Mouse (Mus musculus): ENCODE measurements at regions not wholly inside any gene's neighbourhood (a gene's known extent, or its start where the extent isn't known, plus 50 kb on each side); places are given as distances from the start of the nearest gene placed in this dataset.

GRCm38 (mm10) chr11:82616856-82617255, 147.3 kb downstream of the Cct6b start:
- Histone ChIP-seq H3K4me1 (ENCODE audit: control insufficient read depth, insufficient read depth, low read length) (no peaks in the 10 kb centered on the region), H3K27ac (ENCODE audit: insufficient read depth, low read depth, low read length) (no peak overlapping the region), H3K4me3 (ENCODE audit: insufficient read depth, low read length) (no peak overlapping the region)
- no peak for TF ChIP-seq POLR2A (IDR thresholded peaks at IDR 0.05; ENCODE audit: borderline replicate concordance, low read depth, low read length)
- no peak for TF ChIP-seq CTCF (IDR thresholded peaks at IDR 0.05; ENCODE audit: low read depth, low read length)

GRCm38 (mm10) chr11:82614356-82614755, 149.8 kb downstream of the Cct6b start:
- no peak for TF ChIP-seq CTCF (IDR thresholded peaks at IDR 0.05; ENCODE audit: low read depth, low read length)
- no peak for TF ChIP-seq POLR2A (IDR thresholded peaks at IDR 0.05; ENCODE audit: borderline replicate concordance, low read depth, low read length)
- Histone ChIP-seq H3K4me3 (ENCODE audit: insufficient read depth, low read length) (no peak overlapping the region), H3K27ac (ENCODE audit: insufficient read depth, low read depth, low read length) (no peak overlapping the region), H3K4me1 (ENCODE audit: control insufficient read depth, insufficient read depth, low read length) (no peaks in the 10 kb centered on the region)

- H3K4me3 ChIP-seq (ENCODE audit: insufficient read depth, low read length): no peak overlapping the region
- H3K27ac ChIP-seq (ENCODE audit: insufficient read depth, low read depth, low read length): no peak overlapping the region
- TF ChIP-seq POLR2A (IDR thresholded peaks at IDR 0.05; ENCODE audit: borderline replicate concordance, low read depth, low read length) (no peak), CTCF (IDR thresholded peaks at IDR 0.05; ENCODE audit: low read depth, low read length) (peak; percentile 71)
- no peaks in the 10 kb centered on the region for H3K4me1 ChIP-seq (ENCODE audit: control insufficient read depth, insufficient read depth, low read length)
Observed at GRCm38 (mm10) chr11:82613503-82613902, 150.6 kb downstream of the Cct6b start.

GRCm38 (mm10) chr11:82612026-82612425, 152.1 kb downstream of the Cct6b start:
- TF ChIP-seq CTCF (IDR thresholded peaks at IDR 0.05; ENCODE audit: low read depth, low read length): no peak
- TF ChIP-seq POLR2A (IDR thresholded peaks at IDR 0.05; ENCODE audit: borderline replicate concordance, low read depth, low read length): no peak
- H3K27ac ChIP-seq (ENCODE audit: insufficient read depth, low read depth, low read length): no peak overlapping the region
- H3K4me1 ChIP-seq (ENCODE audit: control insufficient read depth, insufficient read depth, low read length): no peaks in the 10 kb centered on the region
- H3K4me3 ChIP-seq (ENCODE audit: insufficient read depth, low read length): no peak overlapping the region

- Histone ChIP-seq H3K4me1 (ENCODE audit: control insufficient read depth, insufficient read depth, low read length) (no peaks in the 10 kb centered on the region), H3K27ac (ENCODE audit: insufficient read depth, low read depth, low read length) (no peak overlapping the region), H3K4me3 (ENCODE audit: insufficient read depth, low read length) (no peak overlapping the region)
- TF ChIP-seq POLR2A (IDR thresholded peaks at IDR 0.05; ENCODE audit: borderline replicate concordance, low read depth, low read length): no peak
- no peak for TF ChIP-seq CTCF (IDR thresholded peaks at IDR 0.05; ENCODE audit: low read depth, low read length)
Observed at GRCm38 (mm10) chr11:82608963-82609362, 155.2 kb downstream of the Cct6b start.

- H3K4me3 ChIP-seq (ENCODE audit: insufficient read depth, low read length): no peak overlapping the region
- TF ChIP-seq POLR2A (IDR thresholded peaks at IDR 0.05; ENCODE audit: borderline replicate concordance, low read depth, low read length): no peak
- no peak for TF ChIP-seq CTCF (IDR thresholded peaks at IDR 0.05; ENCODE audit: low read depth, low read length)
- H3K4me1 ChIP-seq (ENCODE audit: control insufficient read depth, insufficient read depth, low read length): no peaks in the 10 kb centered on the region
- H3K27ac ChIP-seq (ENCODE audit: insufficient read depth, low read depth, low read length): no peak overlapping the region
Observed at GRCm38 (mm10) chr11:82607661-82608060, 156.5 kb downstream of the Cct6b start.

GRCm38 (mm10) chr11:82604251-82604835, 159.8 kb downstream of the Cct6b start:
- TF ChIP-seq CTCF (IDR thresholded peaks at IDR 0.05; ENCODE audit: low read depth, low read length) (no peak), POLR2A (IDR thresholded peaks at IDR 0.05; ENCODE audit: borderline replicate concordance, low read depth, low read length) (no peak)

GRCm38 (mm10) chr11:82602818-82603217, 161.3 kb downstream of the Cct6b start:
- Histone ChIP-seq H3K4me1 (ENCODE audit: control insufficient read depth, insufficient read depth, low read length) (no peaks in the 10 kb centered on the region), H3K27ac (ENCODE audit: insufficient read depth, low read depth, low read length) (no peak overlapping the region), H3K4me3 (ENCODE audit: insufficient read depth, low read length) (no peak overlapping the region)
- no peak for TF ChIP-seq POLR2A (IDR thresholded peaks at IDR 0.05; ENCODE audit: borderline replicate concordance, low read depth, low read length)
- TF ChIP-seq CTCF (IDR thresholded peaks at IDR 0.05; ENCODE audit: low read depth, low read length): no peak

More at GRCm38 (mm10) chr11:82604251-82604835, 159.8 kb downstream of the Cct6b start:
- Histone ChIP-seq H3K4me3 (ENCODE audit: insufficient read depth, low read length) (no peak overlapping the region), H3K27ac (ENCODE audit: insufficient read depth, low read depth, low read length) (no peak overlapping the region), H3K4me1 (ENCODE audit: control insufficient read depth, insufficient read depth, low read length) (no peaks in the 10 kb centered on the region)

GRCm38 (mm10) chr11:82602250-82602649, 161.9 kb downstream of the Cct6b start:
- Histone ChIP-seq H3K4me3 (ENCODE audit: insufficient read depth, low read length) (no peak overlapping the region), H3K27ac (ENCODE audit: insufficient read depth, low read depth, low read length) (no peak overlapping the region), H3K4me1 (ENCODE audit: control insufficient read depth, insufficient read depth, low read length) (no peaks in the 10 kb centered on the region)
- TF ChIP-seq CTCF (IDR thresholded peaks at IDR 0.05; ENCODE audit: low read depth, low read length): no peak
- no peak for TF ChIP-seq POLR2A (IDR thresholded peaks at IDR 0.05; ENCODE audit: borderline replicate concordance, low read depth, low read length)

GRCm38 (mm10) chr11:82600151-82600550, 164.0 kb downstream of the Cct6b start:
- H3K4me3 ChIP-seq (ENCODE audit: insufficient read depth, low read length): no peak overlapping the region
- H3K4me1 ChIP-seq (ENCODE audit: control insufficient read depth, insufficient read depth, low read length): no peaks in the 10 kb centered on the region
- H3K27ac ChIP-seq (ENCODE audit: insufficient read depth, low read depth, low read length): no peak overlapping the region
- TF ChIP-seq POLR2A (IDR thresholded peaks at IDR 0.05; ENCODE audit: borderline replicate concordance, low read depth, low read length) (no peak), CTCF (IDR thresholded peaks at IDR 0.05; ENCODE audit: low read depth, low read length) (no peak)

All from bone marrow macrophage, adult 2 months (primary cell).